Mouse (Mus musculus) liver, embryonic 15.5 days (tissue): ENCODE data around the gene Ubash3a. TPM values are rescaled to one million over a fixed set of nuclear protein-coding genes. Genes with fewer than 3 reads are reported as not detected.
A peak's percentile ranks its signal among the peaks of the same experiment; 100 is the strongest.
"Not testable (repeated sequence)": the region's sequence is repeated elsewhere in the genome, so short reads cannot be mapped to it uniquely, and the experiment has no call there.

Experiments used
- ATAC-seq: fragments of 200-750 bp; cut with Nextera tagmentation; 2 replicates; pipeline ENCODE4 v1.8.0; 2017; ENCODE audit warnings: moderate number of reproducible peaks, mild to moderate bottlenecking, moderate library complexity; ENCODE audit not compliant: insufficient read depth
- H3K27ac ChIP-seq: fragments of 300-500 bp; sonication (generic); replicated peaks from 2 replicates; pipeline ENCODE4 v1.5.1; 2015; ENCODE audit warnings: mild to moderate bottlenecking, inconsistent platforms
- H3K27me3 ChIP-seq: fragments of 300-500 bp; sonication (generic); 2 replicates; pipeline ENCODE4 v1.6.1; 2015; ENCODE audit warnings: mild to moderate bottlenecking, inconsistent platforms
- H3K36me3 ChIP-seq: fragments of 300-500 bp; sonication (generic); replicated peaks from 2 replicates; pipeline ENCODE4 v1.6.1; 2015; ENCODE audit warnings: moderate library complexity, mild to moderate bottlenecking, inconsistent platforms
- H3K4me1 ChIP-seq: fragments of 300-500 bp; sonication (generic); replicated peaks from 2 replicates; pipeline ENCODE4 v1.6.1; 2015; ENCODE audit warnings: inconsistent platforms
- H3K4me2 ChIP-seq: fragments of 300-500 bp; sonication (generic); 2 replicates; pipeline ENCODE4 v1.6.1; 2015; ENCODE audit warnings: moderate library complexity, mild to moderate bottlenecking, inconsistent platforms
- H3K4me3 ChIP-seq: fragments of 300-500 bp; sonication (generic); replicated peaks from 2 replicates; pipeline ENCODE4 v1.5.1; 2015; ENCODE audit warnings: mild to moderate bottlenecking, inconsistent platforms
- H3K9ac ChIP-seq: fragments of 300-500 bp; sonication (generic); 2 replicates; pipeline ENCODE4 v1.6.1; 2015; ENCODE audit warnings: moderate library complexity, mild to moderate bottlenecking, inconsistent platforms
- H3K9me3 ChIP-seq: fragments of 300-500 bp; sonication (generic); replicated peaks from 2 replicates; pipeline ENCODE4 v1.6.1; 2016; ENCODE audit warnings: inconsistent platforms
- WGBS: fragments of 180-500 bp; shearing (Covaris S2); methylation state at CpG from one replicate; pipeline ENCODE4 v1.1.7; 2015; ENCODE audit warnings: mixed read lengths; ENCODE audit not compliant: insufficient replicate concordance; 5-methylcytosine and 5-hydroxymethylcytosine counted together
- polyA plus RNA-seq: library from polyadenylated mRNA; unstranded; fragments of >200 nt; fragmentation: Nextera tagmentation; extraction: Ambion mirVana; gene quantifications from 2 replicates; pipeline ENCODE4 v1.2.1, GENCODE M21; 2015

The Ubash3a gene
- polyA plus RNA-seq, 1 experiment from 2014 or later: 10.2 TPM

DNA sequence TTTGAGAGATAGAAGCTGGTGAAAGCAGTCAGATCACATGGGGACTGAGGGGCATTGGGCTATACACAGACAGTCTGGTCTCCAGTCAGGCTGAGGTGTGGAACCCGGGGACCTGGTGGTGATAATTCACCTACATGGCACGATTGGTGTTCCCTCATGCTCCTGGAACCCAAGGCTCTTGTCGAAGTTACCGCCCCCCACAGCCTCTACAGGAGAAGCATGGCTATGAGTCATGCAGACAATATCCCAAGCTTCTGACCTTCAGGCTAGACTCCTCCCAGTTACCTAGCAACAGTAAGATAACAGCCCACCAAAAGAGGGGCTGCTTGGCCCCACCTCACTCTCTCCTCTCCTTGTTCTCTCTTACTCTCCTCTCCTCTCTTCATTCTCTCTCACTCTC, 62.6 kb downstream of the Ubash3a start:
- 53% methylated on average over 4 of the region's 4 CpGs for WGBS
- Histone ChIP-seq H3K9ac (no peak overlapping the region), H3K27me3 (no peaks in the 10 kb centered on the region), H3K36me3 (no peaks in the 10 kb centered on the region), H3K27ac (no peak overlapping the region), H3K4me3 (no peak overlapping the region), H3K4me1 (no peaks in the 10 kb centered on the region), H3K9me3 (no peaks in the 10 kb centered on the region), H3K4me2 (no peak overlapping the region)
- no peak for ATAC-seq

DNA sequence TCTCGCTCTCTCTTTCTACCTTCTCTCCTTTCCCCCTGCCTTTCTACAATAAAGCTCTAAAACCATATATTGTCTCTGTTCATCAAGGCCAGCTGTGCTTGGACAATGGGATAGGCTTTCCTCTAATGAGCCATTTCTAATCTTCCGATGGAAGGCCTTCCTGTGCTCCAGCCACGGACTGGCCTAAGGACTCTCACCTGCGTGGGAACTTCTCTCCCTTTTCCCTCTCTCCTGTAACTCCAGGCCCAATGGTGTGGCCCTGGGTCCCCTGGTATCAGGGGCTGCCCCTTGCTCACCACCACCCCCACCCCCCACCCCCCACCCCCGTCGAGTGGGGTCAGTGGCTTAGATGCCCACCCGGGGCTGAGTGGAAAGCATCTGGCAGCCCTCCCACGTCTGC, 63.1 kb downstream of the Ubash3a start:
- H3K9me3 ChIP-seq, H3K4me1 ChIP-seq, H3K9ac ChIP-seq, H3K36me3 ChIP-seq, H3K27ac ChIP-seq, H3K4me3 ChIP-seq, H3K4me2 ChIP-seq, H3K27me3 ChIP-seq, ATAC-seq: not testable (repeated sequence)
- WGBS: 61% methylated on average over 8 of the region's 8 CpGs

DNA sequence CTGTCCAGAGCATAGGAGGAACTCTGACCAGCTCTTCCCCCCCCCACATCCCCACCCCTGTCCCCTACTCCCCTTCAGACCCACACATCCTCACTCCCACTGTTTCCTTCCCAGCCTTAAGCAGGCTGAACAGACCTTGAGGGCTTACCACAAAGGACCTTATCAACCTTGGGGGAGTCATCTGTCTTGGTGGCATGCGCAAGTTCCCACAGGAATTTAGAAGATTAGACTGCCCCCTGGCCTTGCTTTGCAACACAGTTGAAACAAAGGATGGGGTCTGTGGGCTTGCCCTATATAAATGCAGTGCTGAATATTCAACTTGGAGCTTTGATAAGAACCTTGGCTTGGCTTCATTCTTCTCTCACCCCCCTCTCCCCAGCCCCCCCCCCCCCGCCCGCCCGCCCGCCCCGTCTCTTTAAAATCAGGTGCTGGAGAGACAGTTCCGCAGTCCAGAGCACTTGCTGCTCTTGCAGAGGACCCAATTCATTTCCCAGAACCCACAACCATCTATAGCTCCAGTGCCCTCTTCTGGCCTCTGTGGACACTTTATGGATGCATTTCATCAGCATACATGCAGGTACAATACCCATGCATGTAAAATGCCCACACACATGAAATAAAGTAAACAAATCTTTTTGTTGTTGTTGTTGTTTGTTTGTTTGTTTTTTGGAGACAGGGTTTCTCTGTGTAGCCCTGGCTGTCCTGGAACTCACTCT, 63.6 kb downstream of the Ubash3a start:
- no peaks in the 10 kb centered on the region for H3K4me1 ChIP-seq
- peaks cover 2% of the 10 kb centered on the region; the same call in 1 of the 2 replicates for H3K27me3 ChIP-seq
- no peak overlapping the region for H3K4me2 ChIP-seq
- no peak overlapping the region for H3K27ac ChIP-seq
- 43% methylated on average over 2 of the region's 7 CpGs for WGBS
- no peaks in the 10 kb centered on the region for H3K9me3 ChIP-seq
- H3K9ac ChIP-seq: no peak overlapping the region
- H3K4me3 ChIP-seq: no peak overlapping the region
- ATAC-seq: no peak
- H3K36me3 ChIP-seq: no peaks in the 10 kb centered on the region

DNA sequence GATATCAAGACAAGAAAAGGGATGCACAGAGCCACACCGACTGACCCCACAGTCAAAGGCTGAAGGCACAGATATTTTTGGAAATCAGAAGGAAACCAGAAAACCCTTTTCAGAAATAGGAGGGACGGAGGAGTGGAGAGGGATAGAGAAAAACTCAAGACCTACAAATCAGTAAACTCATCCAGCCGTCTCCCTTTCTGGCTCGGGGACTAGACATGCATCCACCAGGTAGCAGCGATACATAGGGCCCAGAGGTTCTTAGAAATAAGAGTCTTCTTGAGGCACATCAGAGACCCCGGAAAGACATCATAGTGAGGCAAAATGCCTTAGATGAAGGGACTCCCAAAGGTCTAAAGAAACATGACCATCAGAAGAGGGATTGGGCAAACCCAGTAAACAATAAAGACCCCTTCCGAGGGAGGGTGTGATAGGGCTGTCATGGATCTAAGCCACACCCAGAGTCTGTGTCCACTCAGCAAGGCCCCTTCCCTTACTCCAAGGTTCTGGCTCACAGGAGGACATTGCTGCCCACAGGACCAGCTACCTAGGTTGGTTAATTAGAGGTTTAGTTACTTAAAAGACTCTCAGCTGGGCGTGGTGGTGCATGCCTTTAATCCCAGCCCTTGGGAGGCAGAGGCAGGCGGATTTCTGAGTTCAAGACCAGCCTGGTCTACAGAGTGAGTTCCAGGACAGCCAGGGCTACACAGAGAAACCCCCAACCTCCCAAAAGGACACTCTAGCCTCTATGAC, 64.9 kb downstream of the Ubash3a start:
- no peak for ATAC-seq
- Histone ChIP-seq H3K27me3 (peaks cover 9% of the 10 kb centered on the region; the same call in 1 of the 2 replicates), H3K36me3 (no peaks in the 10 kb centered on the region), H3K9ac (no peak overlapping the region), H3K4me2 (no peak overlapping the region), H3K4me3 (no peak overlapping the region), H3K4me1 (peaks cover 11% of the 10 kb centered on the region; the same call in 1 of the 2 replicates), H3K9me3 (no peaks in the 10 kb centered on the region), H3K27ac (no peak overlapping the region)
- 63% methylated on average over 9 of the region's 9 CpGs for WGBS

DNA sequence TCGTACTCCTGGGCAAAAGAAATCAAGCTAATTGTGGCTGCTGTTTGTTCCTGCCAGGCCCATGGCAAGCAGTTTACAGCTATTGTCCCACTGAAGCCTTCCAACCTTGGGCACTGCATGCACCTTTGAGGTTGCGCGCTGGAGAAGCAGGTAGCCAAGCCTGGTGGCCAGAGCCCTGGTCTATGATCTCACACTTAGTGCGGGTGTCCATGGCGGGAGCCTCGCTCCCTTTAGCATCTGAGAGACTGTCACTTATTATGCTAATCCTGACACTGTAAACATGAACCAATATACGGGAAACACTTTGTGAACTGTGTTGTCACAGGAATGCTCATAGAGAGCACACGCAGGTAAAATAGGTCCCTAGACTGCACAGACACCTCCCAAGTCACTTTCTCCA, 66.0 kb downstream of the Ubash3a start:
- Histone ChIP-seq H3K36me3 (no peaks in the 10 kb centered on the region), H3K27ac (no peak overlapping the region), H3K27me3 (peaks cover 9% of the 10 kb centered on the region; the same call in 1 of the 2 replicates), H3K9ac (no peak overlapping the region), H3K4me2 (no peak overlapping the region), H3K9me3 (no peaks in the 10 kb centered on the region), H3K4me1 (peaks cover 11% of the 10 kb centered on the region; the same call in 1 of the 2 replicates), H3K4me3 (no peak overlapping the region)
- WGBS: 75% methylated on average over 8 of the region's 8 CpGs
- ATAC-seq: no peak

DNA sequence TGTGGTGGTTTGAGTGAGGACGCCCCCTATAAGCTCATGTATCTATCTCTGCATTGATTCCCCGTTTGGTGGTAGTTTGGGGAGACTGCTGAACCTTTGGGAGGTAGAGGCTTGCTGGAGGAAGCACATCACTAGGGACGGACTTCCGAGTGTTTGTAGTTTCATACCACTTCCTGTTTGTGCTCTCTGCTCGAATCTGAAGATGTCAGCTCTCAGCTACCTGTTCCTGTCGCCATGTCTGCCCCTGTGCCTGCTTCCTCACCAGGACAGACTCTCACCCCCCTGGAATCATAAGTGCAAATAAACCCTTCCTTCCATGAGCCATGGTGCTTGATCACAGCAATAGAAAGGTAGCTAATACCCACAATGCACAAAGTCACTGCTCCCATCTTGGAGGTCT, 67.5 kb downstream of the Ubash3a start:
- no peak overlapping the region for H3K27ac ChIP-seq
- H3K9ac ChIP-seq: no peak overlapping the region
- no peaks in the 10 kb centered on the region for H3K9me3 ChIP-seq
- WGBS: 27% methylated on average over 6 of the region's 6 CpGs
- H3K27me3 ChIP-seq: peaks cover 9% of the 10 kb centered on the region; the same call in 1 of the 2 replicates
- H3K4me2 ChIP-seq: no peak overlapping the region
- H3K4me3 ChIP-seq: no peak overlapping the region
- H3K4me1 ChIP-seq: peaks cover 16% of the 10 kb centered on the region; the same call in 1 of the 2 replicates
- no peak for ATAC-seq
- no peaks in the 10 kb centered on the region for H3K36me3 ChIP-seq

DNA sequence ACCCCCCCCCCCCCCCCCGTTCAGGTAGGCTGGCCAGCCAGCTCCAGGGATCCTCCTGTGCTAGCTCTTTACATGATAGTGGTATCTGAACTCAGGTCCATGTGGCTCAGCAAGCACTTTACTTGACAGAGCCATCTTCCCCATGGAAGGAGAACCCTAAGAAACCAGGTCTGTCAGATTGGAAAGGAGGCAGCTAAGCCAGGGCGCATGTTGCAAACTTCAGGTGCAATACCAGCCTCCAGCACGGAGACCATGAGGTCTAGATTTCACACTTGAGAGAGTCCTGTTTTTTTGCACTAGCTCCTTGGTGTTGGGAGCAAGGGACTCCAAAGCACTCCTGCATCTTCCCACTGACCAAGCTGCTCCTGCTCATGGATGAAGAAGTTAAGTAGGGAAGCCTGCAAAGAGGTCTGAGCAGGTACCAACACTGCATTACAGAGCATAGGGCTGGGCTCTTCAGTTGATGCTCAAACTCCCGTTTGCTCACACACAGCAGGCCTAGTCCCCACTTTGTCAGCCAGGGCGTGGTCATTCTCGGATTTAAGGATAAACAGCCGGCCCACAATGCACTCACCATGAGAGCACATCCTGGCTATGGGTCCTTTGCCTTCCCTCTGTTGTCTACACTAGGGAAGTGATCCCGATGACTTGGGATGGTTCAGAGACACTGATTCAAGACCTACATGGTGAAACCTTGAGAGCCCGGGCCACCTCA, 68.7 kb downstream of the Ubash3a start:
- H3K4me3 ChIP-seq: peak overlapping the region; percentile 44

DNA sequence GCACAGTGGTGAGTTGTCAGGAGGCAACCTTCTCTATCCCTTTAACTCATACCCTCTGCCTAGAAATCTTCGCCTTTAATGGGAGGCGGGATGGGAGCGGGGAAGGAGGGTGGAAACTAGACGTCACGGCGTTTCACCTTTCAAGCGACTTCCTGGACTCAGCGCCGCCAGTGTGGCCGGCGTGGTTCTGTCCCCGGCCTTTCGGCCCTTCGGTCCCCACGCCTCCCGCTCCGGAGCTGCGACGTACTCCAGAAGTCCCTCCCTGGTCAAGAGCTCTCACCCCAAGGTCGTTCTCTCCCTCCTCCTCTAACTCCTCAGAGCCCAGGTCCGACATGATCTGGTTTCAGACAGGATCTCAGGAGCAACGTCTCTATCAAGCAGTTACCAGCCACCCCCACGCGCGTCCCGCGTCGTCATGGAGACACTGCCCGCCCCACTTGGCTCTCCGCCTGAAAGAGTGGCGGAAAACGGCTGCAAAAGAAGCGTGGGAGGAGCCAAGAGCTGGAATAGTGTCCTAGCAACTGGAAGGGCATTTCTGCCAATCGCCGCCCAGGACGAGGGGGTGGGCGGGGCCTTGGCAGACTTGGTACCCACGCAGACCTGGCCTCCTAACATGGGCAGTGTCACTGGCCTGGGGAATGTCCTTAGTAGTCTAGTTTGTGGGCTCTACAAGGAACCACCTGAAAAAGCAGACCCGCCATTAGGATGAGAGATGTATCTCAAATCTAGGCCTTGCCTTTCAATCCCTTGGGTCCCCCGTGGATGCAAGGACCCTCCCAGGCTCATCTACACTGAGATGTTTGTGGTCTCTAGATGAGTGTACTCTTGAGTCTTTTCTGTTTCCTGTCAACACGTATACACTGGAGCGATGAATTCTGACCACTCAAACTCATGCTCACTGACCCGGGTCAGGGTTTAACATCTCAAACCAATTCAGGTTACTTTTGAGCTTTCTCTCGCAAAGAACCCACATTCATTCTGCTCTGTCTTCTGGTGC, 69.5 kb downstream of the Ubash3a start, which contains the start of gene Rsph1:
Rsph1 (minus strand) TSS at position 462 of the 997 bp plus-strand sequence.
- ATAC-seq: peak; percentile 37; the same call in 1 of the 2 replicates
- no peak within 1 kb of the TSS for H3K9ac ChIP-seq
- 11% methylated on average over 44 of the region's 44 CpGs for WGBS

More for the DNA sequence above, 68.7 kb downstream of the Ubash3a start:
- Histone ChIP-seq H3K9ac (no peak overlapping the region), H3K27me3 (peaks cover 9% of the 10 kb centered on the region; the same call in 1 of the 2 replicates), H3K4me1 (peaks cover 16% of the 10 kb centered on the region; the same call in 1 of the 2 replicates), H3K9me3 (no peaks in the 10 kb centered on the region), H3K27ac (no peak overlapping the region), H3K36me3 (no peaks in the 10 kb centered on the region), H3K4me2 (peak overlapping the region; percentile 69)
- ATAC-seq: no peak
- WGBS: 32% methylated on average over 9 of the region's 9 CpGs

DNA sequence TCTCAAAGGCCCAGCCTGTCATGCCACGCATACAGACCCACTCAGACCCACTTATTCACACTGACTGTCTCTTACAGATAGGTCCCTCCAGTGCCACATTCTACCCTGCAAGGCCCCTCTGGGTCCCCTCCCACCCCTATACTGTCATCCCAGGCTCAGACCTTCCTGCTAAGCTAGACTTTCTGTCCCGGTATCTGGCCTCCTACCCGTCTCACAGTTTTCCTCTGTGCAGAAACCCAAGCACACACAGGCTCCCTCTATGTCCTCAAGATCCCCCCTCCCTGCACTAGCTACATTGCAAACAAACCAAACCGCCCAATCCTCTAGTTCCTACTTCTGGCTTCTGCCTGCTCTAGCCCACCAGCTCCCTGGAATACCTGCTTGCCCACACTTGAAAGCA, 70.3 kb downstream of the Ubash3a start:
- Histone ChIP-seq H3K9ac (no peak overlapping the region), H3K9me3 (no peaks in the 10 kb centered on the region), H3K27ac (no peak overlapping the region), H3K36me3 (no peaks in the 10 kb centered on the region), H3K4me2 (no peak overlapping the region), H3K27me3 (peaks cover 9% of the 10 kb centered on the region; the same call in 1 of the 2 replicates), H3K4me3 (no peak overlapping the region), H3K4me1 (peaks cover 16% of the 10 kb centered on the region; the same call in 1 of the 2 replicates)
- WGBS: 65% methylated on average over 4 of the region's 4 CpGs
- ATAC-seq: no peak

More for the DNA sequence above, 69.5 kb downstream of the Ubash3a start, which contains the start of gene Rsph1:
- Histone ChIP-seq H3K27ac (no peak within 1 kb of the TSS), H3K4me2 (peak within 1 kb of the TSS; percentile 69), H3K36me3 (no peaks in the 10 kb centered on the region), H3K9me3 (no peaks in the 10 kb centered on the region), H3K27me3 (peaks cover 9% of the 10 kb centered on the region; the same call in 1 of the 2 replicates), H3K4me3 (peak within 1 kb of the TSS; percentile 44), H3K4me1 (peaks cover 16% of the 10 kb centered on the region; the same call in 1 of the 2 replicates)

DNA sequence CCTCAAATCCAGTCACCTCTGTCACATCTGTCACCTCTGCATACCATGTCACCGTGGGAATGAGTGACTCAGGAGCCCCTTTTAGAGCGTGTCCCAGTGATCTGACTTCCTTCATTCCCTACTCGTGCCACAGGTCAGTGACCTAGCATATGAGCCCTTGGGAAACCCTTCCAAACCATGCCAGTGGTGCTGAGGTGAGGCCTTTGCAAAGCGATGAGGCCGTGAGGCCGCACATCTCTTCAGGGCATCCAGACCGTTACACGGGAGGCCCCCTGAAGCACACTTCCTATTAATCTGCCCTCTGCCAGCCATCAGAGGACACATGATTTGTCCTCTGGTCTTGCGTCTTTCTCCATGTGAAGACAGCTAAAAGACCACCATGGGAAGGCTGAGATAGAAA, 71.9 kb downstream of the Ubash3a start:
- H3K27ac ChIP-seq: no peak overlapping the region
- WGBS: 40% methylated on average over 9 of the region's 9 CpGs

More for the DNA sequence above, 71.9 kb downstream of the Ubash3a start:
- no peak for ATAC-seq
- Histone ChIP-seq H3K4me3 (no peak overlapping the region), H3K4me2 (no peak overlapping the region), H3K9ac (no peak overlapping the region), H3K36me3 (no peaks in the 10 kb centered on the region), H3K9me3 (no peaks in the 10 kb centered on the region), H3K27me3 (peaks cover 9% of the 10 kb centered on the region; the same call in 1 of the 2 replicates), H3K4me1 (peaks cover 16% of the 10 kb centered on the region; the same call in 1 of the 2 replicates)
